Mouse (Mus musculus) olfactory bulb, adult 2 months (tissue): Measurements from ENCODE around the gene Sectm1a.

Experiments used
- CTCF ChIP-seq: fragments of 200-500 bp; IDR thresholded peaks from 2 replicates; pipeline ENCODE4 v1.5.1; 2012; ENCODE audit warnings: low read depth, mild to moderate bottlenecking, low read length, moderate library complexity; ENCODE audit not compliant: insufficient read depth
- POLR2A ChIP-seq: fragments of 200-500 bp; IDR thresholded peaks from 2 replicates; pipeline ENCODE4 v1.6.1; 2012; ENCODE audit warnings: mild to moderate bottlenecking, low read depth, low read length, moderate library complexity; ENCODE audit not compliant: insufficient read depth

DNA sequence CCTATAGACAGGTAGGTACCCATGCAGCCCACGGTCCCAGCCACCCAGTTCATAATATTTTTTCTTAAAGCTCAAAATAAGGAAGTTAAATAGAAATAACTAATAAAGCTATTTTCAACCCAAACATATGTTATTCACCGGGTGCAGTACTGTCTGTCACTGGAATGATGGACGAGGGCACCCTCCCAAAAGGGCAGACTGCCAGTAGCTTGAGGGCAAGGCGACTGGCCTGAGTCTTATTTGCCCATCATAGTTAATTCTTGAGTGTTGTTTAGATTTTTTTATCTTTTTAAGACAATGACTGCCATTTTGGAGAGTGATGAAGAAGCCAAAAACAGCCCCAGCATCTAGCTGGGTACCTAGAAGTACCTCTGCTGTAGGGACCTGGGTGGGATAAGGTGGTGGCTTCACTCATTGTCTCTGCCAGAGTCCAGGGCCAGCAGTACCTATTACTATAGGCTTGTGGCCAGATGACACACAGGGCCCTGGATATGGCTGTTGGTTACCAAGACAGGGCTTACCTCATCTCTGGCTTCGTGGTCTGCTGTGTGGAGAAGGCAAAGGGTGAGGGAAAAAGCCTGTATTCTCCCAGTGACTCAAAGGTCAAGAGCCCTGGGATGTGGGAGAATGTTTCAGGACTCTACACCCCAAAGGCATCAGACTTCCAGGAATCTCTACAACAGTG lies 31.2 kb upstream of the Sectm1a start:
- TF ChIP-seq CTCF: no peak
- no peak for TF ChIP-seq POLR2A
